ENCODE assay signal across 11 mouse cellular contexts in genomic region chr9:116973594-116973993, GRCm38 (mm10).
DNase-seq lines count a peak whose midpoint lies in the region; ATAC-seq and TF ChIP-seq lines count a peak whose summit lies in the region.
"Had no signal": no experiment of that assay in that cellular context is flagged by ENCODE, and none has a peak within 500 bp of the region (broad histone marks: within the 10 kb centered on the region; RNA-seq: fewer than 3 reads in every experiment).

No protein-coding gene starts in this region.

- H3K4me1 ChIP-seq in liver, embryonic 16.5 days (ENCODE audit: control insufficient read depth, low read depth, low read length) = no peaks in the 10 kb centered on the region
- H3K4me1 ChIP-seq in heart, adult 2 months (ENCODE audit: control insufficient read depth, insufficient read depth, low read length) = peaks cover 2% of the 10 kb centered on the region; the same call in 1 of the 2 replicates
- H3K4me1 ChIP-seq: forebrain, embryonic 15.5 days; midbrain, embryonic 10.5 days had no signal

- WGBS in liver, embryonic 16.5 days (ENCODE audit: insufficient replicate concordance) = 24% methylated on average over 2 of the region's 2 CpGs
- WGBS in heart, adult 2 months = 12% methylated on average over 2 of the region's 2 CpGs

- intact Hi-C loops in heart, adult 2 months (cut with DNase I) = no loop called here

- no peaks in the 10 kb centered on the region for H3K79me2 ChIP-seq in heart, adult 2 months (replicated peaks; ENCODE audit: control insufficient read depth, insufficient read depth, low read length)

- no peaks in the 10 kb centered on the region for H3K27me3 ChIP-seq in liver, embryonic 16.5 days (ENCODE audit: control insufficient read depth, insufficient read depth, low read depth, low read length)
- no peaks in the 10 kb centered on the region; the same call in 1 of the 2 replicates for H3K27me3 ChIP-seq in heart, adult 2 months (ENCODE audit: control insufficient read depth, insufficient read depth, low read length)
- H3K27me3 ChIP-seq: forebrain, embryonic 15.5 days had no signal

- TF ChIP-seq CTCF in heart, adult 2 months (IDR thresholded peaks at IDR 0.05) = no peak

- no peak for TF ChIP-seq EP300 in heart, adult 2 months (IDR thresholded peaks at IDR 0.05; ENCODE audit: insufficient read depth, low read depth, low read length)

- TF ChIP-seq POLR2A in heart, adult 2 months (IDR thresholded peaks at IDR 0.05; ENCODE audit: insufficient read depth, low read depth, low read length) = no peak

- no peak overlapping the region for H3K4me2 ChIP-seq in liver, embryonic 16.5 days (ENCODE audit: low read depth, low read length)
- H3K4me2 ChIP-seq: forebrain, embryonic 15.5 days had no signal

- H3K4me3 ChIP-seq in liver, embryonic 16.5 days (ENCODE audit: low read depth, low read length) = no peak overlapping the region
- no peak overlapping the region for H3K4me3 ChIP-seq in heart, adult 2 months
- H3K4me3 ChIP-seq: forebrain, embryonic 15.5 days; midbrain, embryonic 10.5 days had no signal

- H3K9ac ChIP-seq in liver, embryonic 16.5 days (ENCODE audit: low read depth, low read length) = no peak overlapping the region
- no peak overlapping the region for H3K9ac ChIP-seq in heart, adult 2 months (ENCODE audit: low read depth, low read length)
- H3K9ac ChIP-seq: forebrain, embryonic 15.5 days had no signal

- no peaks in the 10 kb centered on the region for H3K9me3 ChIP-seq in liver, embryonic 16.5 days (replicated peaks; ENCODE audit: control insufficient read depth, low read length)
- H3K9me3 ChIP-seq: forebrain, embryonic 15.5 days; midbrain, embryonic 10.5 days had no signal

- H3K27ac ChIP-seq in liver, embryonic 16.5 days (ENCODE audit: low read length) = no peak overlapping the region
- no peak overlapping the region for H3K27ac ChIP-seq in heart, adult 2 months
- H3K27ac ChIP-seq: forebrain, embryonic 15.5 days; midbrain, embryonic 10.5 days had no signal

- no peaks in the 10 kb centered on the region for H3K36me3 ChIP-seq in liver, embryonic 16.5 days (ENCODE audit: control insufficient read depth, insufficient read depth)
- H3K36me3 ChIP-seq in heart, adult 2 months (ENCODE audit: control insufficient read depth, insufficient read depth, low read length) = no peaks in the 10 kb centered on the region
- H3K36me3 ChIP-seq: forebrain, embryonic 15.5 days; midbrain, embryonic 10.5 days had no signal

- no peak for DNase-seq in liver
- peak; percentile 23 to 35 for DNase-seq in heart, adult 2 months
- peak; percentile 16 for DNase-seq in kidney, adult 18-20 months
- DNase-seq in lung, postnatal 10 days = peak; percentile 68
- no peak for DNase-seq in right cerebral cortex, postnatal 10 days (ENCODE audit: low spot score in 2 of 2)
- DNase-seq in retina, embryonic 14.5 days (ENCODE audit: low spot score) = no peak
- DNase-seq: cerebellum, adult 11 months had no signal

- 0 out of 2 replicates have a peak, but pooled peaks have one; percentile 11 for ATAC-seq in liver, embryonic 16.5 days (ENCODE audit: low read depth)
- no peak for ATAC-seq in megakaryocyte-erythroid progenitor cell, adult 5-6 weeks (replicated peaks; ENCODE audit: low FRiP score, low TSS enrichment, poor library complexity, severe bottlenecking)
- ATAC-seq: forebrain, embryonic 15.5 days had no signal

Comparison
In these comparisons a context has a peak if more than half of its experiments do, and no peak if none do; other contexts are left out.
1. DNase-seq: peak in heart, adult 2 months (2 of 2), kidney, adult 18-20 months (single experiment) and lung, postnatal 10 days (single experiment); none in liver (single experiment), right cerebral cortex, postnatal 10 days (0 of 2) and retina, embryonic 14.5 days (single experiment).